Mouse (Mus musculus) kidney, embryonic 15.5 days (tissue): ENCODE results near the gene Zfyve26. TPM values are rescaled to one million over a fixed set of nuclear protein-coding genes. Genes with fewer than 3 reads are reported as not detected.

Experiments used
- ATAC-seq: fragments of 200-750 bp; cut with Nextera tagmentation; replicated peaks from 2 replicates; pipeline ENCODE4 v1.8.0; 2017; ENCODE audit warnings: moderate TSS enrichment; ENCODE audit not compliant: low FRiP score
- H3K27ac ChIP-seq: fragments of 300-500 bp; sonication (generic); 2 replicates; pipeline ENCODE4 v1.5.1; 2015; ENCODE audit warnings: mild to moderate bottlenecking, inconsistent platforms
- H3K27me3 ChIP-seq: fragments of 300-500 bp; sonication (generic); 2 replicates; pipeline ENCODE4 v1.6.1; 2015; ENCODE audit warnings: inconsistent platforms
- H3K36me3 ChIP-seq: fragments of 300-500 bp; sonication (generic); 2 replicates; pipeline ENCODE4 v1.6.1; 2015; ENCODE audit warnings: inconsistent platforms
- H3K4me1 ChIP-seq: fragments of 300-500 bp; sonication (generic); 2 replicates; pipeline ENCODE4 v1.6.1; 2015; ENCODE audit warnings: inconsistent platforms
- H3K4me2 ChIP-seq: fragments of 300-500 bp; sonication (generic); 2 replicates; pipeline ENCODE4 v1.6.1; 2015; ENCODE audit warnings: moderate library complexity, mild to moderate bottlenecking, inconsistent platforms
- H3K4me3 ChIP-seq: fragments of 300-500 bp; sonication (generic); replicated peaks from 2 replicates; pipeline ENCODE4 v1.5.1; 2015; ENCODE audit warnings: mild to moderate bottlenecking, inconsistent platforms
- H3K9ac ChIP-seq: fragments of 300-500 bp; sonication (generic); 2 replicates; pipeline ENCODE4 v1.6.1; 2015; ENCODE audit warnings: mild to moderate bottlenecking, inconsistent platforms
- H3K9me3 ChIP-seq: fragments of 300-500 bp; sonication (generic); replicated peaks from 2 replicates; pipeline ENCODE4 v1.6.1; 2016; ENCODE audit warnings: inconsistent platforms
- WGBS: fragments of 180-500 bp; shearing (Covaris S2); methylation state at CpG from one replicate; pipeline ENCODE4 v1.1.7; 2015; ENCODE audit warnings: mixed read lengths; 5-methylcytosine and 5-hydroxymethylcytosine counted together
- polyA plus RNA-seq: library from polyadenylated mRNA; unstranded; fragments of >200 nt; fragmentation: Nextera tagmentation; extraction: Ambion mirVana; gene quantifications from 2 replicates; pipeline ENCODE4 v1.2.1, GENCODE M21; 2015

The Zfyve26 gene
- polyA plus RNA-seq, 1 experiment from 2014 or later = 15.4 TPM

GRCm38 (mm10) chr12:79254975-79255374, 41.1 kb downstream of the Zfyve26 start:
- H3K9me3 ChIP-seq = no peaks in the 10 kb centered on the region
- H3K4me3 ChIP-seq = no peak overlapping the region
- no peak overlapping the region for H3K9ac ChIP-seq
- H3K4me1 ChIP-seq = peaks cover 4% of the 10 kb centered on the region; the same call in 1 of the 2 replicates
- H3K27me3 ChIP-seq = no peaks in the 10 kb centered on the region
- no peak for ATAC-seq
- WGBS = 95% methylated on average over 10 of the region's 10 CpGs
- H3K27ac ChIP-seq = no peak overlapping the region
- H3K36me3 ChIP-seq = peaks cover 88% of the 10 kb centered on the region
- H3K4me2 ChIP-seq = no peak overlapping the region

DNA sequence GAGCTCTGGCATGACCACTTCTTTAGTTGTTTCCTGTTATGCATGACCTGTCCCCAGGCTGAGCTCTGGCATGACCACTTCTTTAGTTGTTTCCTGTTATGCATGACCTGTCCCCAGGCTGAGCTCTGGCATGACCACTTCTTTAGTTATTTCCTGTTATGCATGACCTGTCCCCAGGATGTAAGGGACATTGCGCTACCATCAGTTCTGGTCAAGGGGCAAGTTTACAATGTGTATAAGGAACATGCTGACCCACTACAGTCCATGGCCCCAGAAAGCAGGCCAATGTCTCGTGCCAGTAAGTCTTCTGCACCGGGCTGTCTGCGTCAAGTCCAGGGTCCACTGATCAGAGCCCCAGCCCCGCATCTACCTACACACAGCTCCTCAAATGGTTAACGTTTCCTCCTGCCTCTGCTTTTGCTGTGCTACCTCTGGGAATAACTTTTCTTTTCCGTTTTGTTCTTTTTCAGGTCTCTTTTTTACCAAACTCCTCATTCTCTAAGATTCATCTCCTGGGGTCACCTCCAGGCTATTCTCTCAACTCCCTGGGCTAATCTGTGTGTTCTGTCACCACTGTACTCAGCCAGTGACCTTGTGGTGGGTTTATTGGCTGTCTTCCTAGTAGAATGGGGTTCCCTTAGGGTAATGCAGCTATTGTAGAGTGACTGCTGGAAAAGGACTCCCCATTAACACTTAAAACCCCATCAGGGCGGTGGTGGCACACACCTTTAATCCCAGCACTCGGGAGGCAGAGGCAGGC, 42.6 kb downstream of the Zfyve26 start:
- ATAC-seq = peak; percentile 78
- no peaks in the 10 kb centered on the region for H3K27me3 ChIP-seq
- peaks cover 94% of the 10 kb centered on the region for H3K36me3 ChIP-seq
- no peak overlapping the region for H3K4me3 ChIP-seq
- no peaks in the 10 kb centered on the region for H3K9me3 ChIP-seq
- WGBS = 68% methylated on average over 9 of the region's 9 CpGs
- H3K4me1 ChIP-seq = peaks cover 4% of the 10 kb centered on the region; the same call in 1 of the 2 replicates
- H3K27ac ChIP-seq = peak overlapping the region; percentile 51
- H3K9ac ChIP-seq = no peak overlapping the region
- H3K4me2 ChIP-seq = no peak overlapping the region

GRCm38 (mm10) chr12:79248110-79248509, 48.0 kb downstream of the Zfyve26 start:
- no peaks in the 10 kb centered on the region for H3K4me1 ChIP-seq
- 87% methylated on average over 3 of the region's 3 CpGs for WGBS
- no peak overlapping the region for H3K27ac ChIP-seq
- H3K9me3 ChIP-seq = no peaks in the 10 kb centered on the region
- no peak overlapping the region for H3K4me2 ChIP-seq
- H3K36me3 ChIP-seq = peaks cover 99% of the 10 kb centered on the region
- no peaks in the 10 kb centered on the region for H3K27me3 ChIP-seq
- H3K4me3 ChIP-seq = no peak overlapping the region
- ATAC-seq = no peak
- H3K9ac ChIP-seq = no peak overlapping the region

DNA sequence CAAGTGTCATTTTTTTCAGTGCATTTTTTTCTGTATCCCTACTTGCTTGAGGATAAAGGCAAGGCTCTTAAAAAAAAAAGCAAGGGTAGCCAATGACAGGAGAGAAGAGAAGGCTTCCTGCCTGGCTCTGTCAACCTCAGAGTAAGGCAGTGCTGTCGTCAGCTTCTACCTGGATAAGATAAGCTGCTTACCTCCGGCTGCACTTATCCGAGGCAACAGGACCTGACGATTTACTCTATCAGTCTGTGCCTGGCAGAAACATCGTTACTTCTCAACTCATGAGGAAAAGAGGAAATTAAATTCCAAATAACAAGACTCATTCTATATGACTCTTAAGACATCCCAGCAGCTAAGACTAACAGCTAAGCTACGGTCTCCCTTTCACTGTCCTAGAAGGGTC, 53.2 kb downstream of the Zfyve26 start:
- WGBS = 93% methylated on average over 6 of the region's 6 CpGs
- ATAC-seq = no peak

GRCm38 (mm10) chr12:79241985-79242384, 54.1 kb downstream of the Zfyve26 start:
- no peaks in the 10 kb centered on the region for H3K9me3 ChIP-seq
- peaks cover 99% of the 10 kb centered on the region for H3K36me3 ChIP-seq
- no peak overlapping the region for H3K4me2 ChIP-seq
- H3K27me3 ChIP-seq = no peaks in the 10 kb centered on the region
- no peak for ATAC-seq
- H3K27ac ChIP-seq = no peak overlapping the region
- H3K4me3 ChIP-seq = no peak overlapping the region
- no peaks in the 10 kb centered on the region for H3K4me1 ChIP-seq
- no peak overlapping the region for H3K9ac ChIP-seq
- WGBS = 93% methylated on average over 2 of the region's 2 CpGs

More for the DNA sequence above, 53.2 kb downstream of the Zfyve26 start:
- Histone ChIP-seq H3K9ac (no peak overlapping the region), H3K4me3 (no peak overlapping the region), H3K4me2 (no peak overlapping the region), H3K4me1 (no peaks in the 10 kb centered on the region), H3K9me3 (no peaks in the 10 kb centered on the region), H3K27me3 (no peaks in the 10 kb centered on the region), H3K36me3 (peaks cover 99% of the 10 kb centered on the region), H3K27ac (no peak overlapping the region)

GRCm38 (mm10) chr12:79235485-79236080, 60.5 kb downstream of the Zfyve26 start:
- no peaks in the 10 kb centered on the region for H3K27me3 ChIP-seq
- peaks cover 74% of the 10 kb centered on the region for H3K36me3 ChIP-seq
- H3K9ac ChIP-seq = no peak overlapping the region
- H3K4me1 ChIP-seq = no peaks in the 10 kb centered on the region
- no peaks in the 10 kb centered on the region for H3K9me3 ChIP-seq
- no peak for ATAC-seq
- H3K4me3 ChIP-seq = no peak overlapping the region
- 86% methylated on average over 11 of the region's 11 CpGs for WGBS
- H3K4me2 ChIP-seq = no peak overlapping the region
- no peak overlapping the region for H3K27ac ChIP-seq

DNA sequence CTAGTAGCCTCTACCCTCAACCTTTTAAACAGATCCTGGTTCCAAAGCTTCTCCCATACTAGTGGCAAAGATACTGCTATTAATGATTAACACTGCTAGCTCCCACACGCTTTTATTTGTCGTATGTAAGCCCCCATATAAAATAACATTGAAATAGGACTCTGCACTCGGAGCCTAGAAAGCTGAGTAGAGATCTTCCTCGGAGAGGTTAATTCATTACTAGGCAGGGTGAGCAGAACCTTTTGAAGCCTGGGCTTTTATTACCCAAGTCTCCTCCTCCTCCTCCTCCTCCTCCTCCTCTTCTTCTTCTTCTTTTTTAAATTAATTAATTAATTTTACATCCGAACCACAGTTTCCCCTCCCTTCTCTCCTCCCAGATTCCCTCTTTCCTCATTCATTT, 78.6 kb downstream of the Zfyve26 start:
- Histone ChIP-seq H3K9ac (no peak overlapping the region), H3K4me1 (peaks cover 8% of the 10 kb centered on the region; the same call in 1 of the 2 replicates), H3K4me2 (no peak overlapping the region), H3K27me3 (no peaks in the 10 kb centered on the region), H3K9me3 (no peaks in the 10 kb centered on the region), H3K4me3 (no peak overlapping the region), H3K36me3 (no peaks in the 10 kb centered on the region), H3K27ac (0 out of 2 replicates have a peak overlapping the region, but pooled peaks have one; percentile 22)
- 13% methylated on average over 5 of the region's 5 CpGs for WGBS
- peak; percentile 56 for ATAC-seq

DNA sequence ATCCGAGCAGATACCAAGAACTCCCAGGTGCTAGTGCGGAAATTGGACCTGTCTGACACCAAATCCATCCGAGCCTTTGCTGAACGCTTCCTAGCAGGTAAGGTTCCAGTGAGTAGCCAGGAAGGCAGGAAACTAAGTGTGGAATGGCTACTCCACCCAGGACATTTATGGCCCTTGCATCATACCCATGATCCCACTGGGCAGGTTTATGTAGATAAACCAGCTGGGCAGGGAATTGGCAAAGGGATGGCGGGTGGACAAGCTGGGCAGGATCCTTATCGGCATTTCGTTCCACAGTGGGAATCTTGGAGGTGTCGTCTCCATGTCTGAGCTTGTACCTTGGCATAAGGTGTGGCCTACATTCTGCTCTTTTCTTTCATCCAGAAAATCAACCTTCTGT, 84.7 kb downstream of the Zfyve26 start:
- H3K4me3 ChIP-seq = no peak overlapping the region
- H3K27ac ChIP-seq = no peak overlapping the region
- H3K27me3 ChIP-seq = no peaks in the 10 kb centered on the region
- H3K9me3 ChIP-seq = no peaks in the 10 kb centered on the region
- no peak overlapping the region for H3K4me2 ChIP-seq
- H3K36me3 ChIP-seq = no peaks in the 10 kb centered on the region
- ATAC-seq = no peak
- 81% methylated on average over 8 of the region's 8 CpGs for WGBS
- H3K4me1 ChIP-seq = peaks cover 6% of the 10 kb centered on the region
- H3K9ac ChIP-seq = no peak overlapping the region

DNA sequence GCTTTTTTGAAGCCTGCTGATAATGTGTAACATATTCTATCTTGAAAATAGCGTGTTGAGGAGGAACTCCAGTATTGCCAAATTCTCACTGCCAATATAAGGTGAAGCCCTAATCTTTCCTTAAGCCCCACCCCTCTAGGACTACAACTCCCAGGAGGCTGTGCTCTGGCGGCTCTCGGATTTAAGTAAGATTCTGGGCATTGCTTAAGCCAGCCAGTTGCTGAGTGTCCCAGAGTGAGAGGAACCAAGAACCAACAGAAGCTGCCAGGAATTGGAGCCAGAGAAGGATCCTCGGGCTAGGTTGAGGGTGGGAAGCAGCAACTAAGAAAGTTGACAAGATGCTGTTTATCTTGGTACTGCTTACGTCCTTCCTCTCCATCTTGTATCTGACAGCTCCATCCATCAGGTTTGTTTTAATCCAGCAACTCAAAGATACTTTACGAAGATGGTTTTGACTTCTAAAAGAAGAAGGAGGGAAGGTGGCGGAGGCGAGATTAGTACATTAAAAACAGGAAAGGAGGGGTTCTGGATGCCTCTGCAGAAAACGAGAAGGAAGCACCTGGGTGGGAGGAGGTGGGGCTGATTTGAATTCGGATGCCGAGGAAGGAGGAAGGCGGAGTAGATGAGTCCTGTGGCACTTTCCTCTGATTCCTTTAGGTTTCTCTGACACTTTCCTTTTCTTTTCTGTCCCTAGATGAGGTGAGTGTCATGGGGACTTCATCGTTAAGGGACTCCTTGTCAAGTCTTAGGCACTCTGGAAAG, 87.2 kb downstream of the Zfyve26 start, which contains the start of gene Rdh12:
Gene Rdh12 (plus strand): TSS at position 212 of the 762 bp plus-strand sequence.
- H3K4me1 ChIP-seq = peaks cover 6% of the 10 kb centered on the region
- peak within 1 kb of the TSS; percentile 41 for H3K9ac ChIP-seq
- no peaks in the 10 kb centered on the region for H3K9me3 ChIP-seq
- no peaks in the 10 kb centered on the region for H3K36me3 ChIP-seq
- H3K4me2 ChIP-seq = peak within 1 kb of the TSS; percentile 76
- peak within 1 kb of the TSS; percentile 50 for H3K4me3 ChIP-seq
- peak; percentile 79 for ATAC-seq
- H3K27me3 ChIP-seq = no peaks in the 10 kb centered on the region
- H3K27ac ChIP-seq = no peak within 1 kb of the TSS
- 2% methylated on average over 13 of the region's 13 CpGs for WGBS

DNA sequence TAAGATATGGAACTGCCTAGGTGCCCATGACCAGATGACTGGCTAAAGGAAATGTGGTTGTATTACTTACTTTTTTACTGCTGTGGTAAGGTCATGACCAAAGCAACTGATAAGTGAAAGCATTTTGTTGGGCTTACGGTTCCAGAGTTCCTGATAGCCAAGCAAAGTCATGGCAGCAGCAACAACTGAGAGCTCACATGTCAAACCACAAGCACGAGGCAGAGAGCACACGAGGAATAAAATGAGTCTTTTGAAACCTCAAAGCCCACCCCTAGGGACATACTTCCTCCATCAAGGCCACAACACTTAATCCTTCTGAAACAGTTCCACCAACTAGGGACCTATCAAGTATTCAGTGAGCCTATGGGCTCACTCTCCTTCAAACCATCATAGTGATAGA, 94.2 kb downstream of the Zfyve26 start:
- no peaks in the 10 kb centered on the region for H3K4me1 ChIP-seq
- H3K9ac ChIP-seq = no peak overlapping the region
- no peaks in the 10 kb centered on the region for H3K27me3 ChIP-seq
- H3K4me3 ChIP-seq = no peak overlapping the region
- no peaks in the 10 kb centered on the region for H3K36me3 ChIP-seq
- no peak overlapping the region for H3K27ac ChIP-seq
- 73% methylated on average over 3 of the region's 3 CpGs for WGBS
- ATAC-seq = no peak
- no peak overlapping the region for H3K4me2 ChIP-seq
- no peaks in the 10 kb centered on the region for H3K9me3 ChIP-seq

- ATAC-seq = no peak
- no peak overlapping the region for H3K4me2 ChIP-seq
- H3K9me3 ChIP-seq = no peaks in the 10 kb centered on the region
- no peak overlapping the region for H3K4me3 ChIP-seq
- no peaks in the 10 kb centered on the region for H3K36me3 ChIP-seq
- H3K27me3 ChIP-seq = no peaks in the 10 kb centered on the region
- no peak overlapping the region for H3K27ac ChIP-seq
- peaks cover under 1% of the 10 kb centered on the region; the same call in 1 of the 2 replicates for H3K4me1 ChIP-seq
- no peak overlapping the region for H3K9ac ChIP-seq
- WGBS = 82% methylated on average over 5 of the region's 5 CpGs
Measured at GRCm38 (mm10) chr12:79197105-79197504, 99.0 kb downstream of the Zfyve26 start.

DNA sequence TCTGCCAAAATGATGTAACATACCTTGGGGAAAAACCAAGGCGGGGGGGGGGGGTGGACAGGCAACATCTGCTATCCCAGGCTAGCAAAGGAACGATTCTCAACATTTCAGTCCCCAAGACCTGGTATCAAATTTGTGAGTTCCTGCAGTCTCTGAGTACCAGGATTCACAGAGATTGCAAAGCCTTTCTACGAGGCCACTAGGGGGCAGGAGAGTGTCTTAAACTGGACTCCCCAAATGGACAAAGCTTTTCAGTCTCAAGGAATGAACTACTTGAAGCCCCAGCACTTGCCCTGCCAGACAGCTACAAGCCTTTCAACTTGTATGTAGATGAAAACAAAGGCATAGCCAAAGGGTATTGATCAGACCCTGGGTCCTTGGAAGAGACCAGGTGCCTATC, 102.7 kb downstream of the Zfyve26 start:
- no peaks in the 10 kb centered on the region for H3K9me3 ChIP-seq
- peaks cover under 1% of the 10 kb centered on the region; the same call in 1 of the 2 replicates for H3K36me3 ChIP-seq
- no peaks in the 10 kb centered on the region for H3K27me3 ChIP-seq
- WGBS = 0% methylated on average over 3 of the region's 3 CpGs
- no peak overlapping the region for H3K4me2 ChIP-seq
- H3K4me1 ChIP-seq = peaks cover 16% of the 10 kb centered on the region
- no peak overlapping the region for H3K4me3 ChIP-seq
- no peak overlapping the region for H3K27ac ChIP-seq
- no peak overlapping the region for H3K9ac ChIP-seq
- no peak for ATAC-seq
